Mouse (Mus musculus) liver, embryonic 11.5 days (tissue): ENCODE results near the gene Megf6. TPM values are rescaled to one million over a fixed set of nuclear protein-coding genes. Genes with fewer than 3 reads are reported as not detected.

Experiments
- ATAC-seq: fragments of 200-750 bp; cut with Nextera tagmentation; replicated peaks from 2 replicates; pipeline ENCODE4 v1.8.0; 2017; ENCODE audit warnings: moderate number of reproducible peaks, mild to moderate bottlenecking, moderate TSS enrichment, moderate library complexity; ENCODE audit not compliant: low FRiP score
- DNase-seq: peaks from one replicate; pipeline ENCODE4 v3.0.0-alpha.2; 2017; ENCODE audit warnings: low spot score
- H3K27ac ChIP-seq: fragments of 300-500 bp; sonication (generic); 2 replicates; pipeline ENCODE4 v1.5.1; 2014; ENCODE audit warnings: mild to moderate bottlenecking, low read depth, low read length, control low read depth
- H3K27me3 ChIP-seq: fragments of 300-500 bp; sonication (generic); replicated peaks from 2 replicates; pipeline ENCODE4 v1.6.1; 2014; ENCODE audit warnings: low read length, mixed read lengths; ENCODE audit not compliant: control insufficient read depth, insufficient read depth
- H3K36me3 ChIP-seq: fragments of 300-500 bp; sonication (generic); 2 replicates; pipeline ENCODE4 v1.6.1; 2014; ENCODE audit warnings: mild to moderate bottlenecking, low read length, moderate library complexity, mixed read lengths; ENCODE audit not compliant: control insufficient read depth, insufficient read depth
- H3K4me1 ChIP-seq: fragments of 300-500 bp; sonication (generic); replicated peaks from 2 replicates; pipeline ENCODE4 v1.6.1; 2014; ENCODE audit warnings: low read length, mixed read lengths; ENCODE audit not compliant: control insufficient read depth, insufficient read depth
- H3K4me2 ChIP-seq: fragments of 300-500 bp; sonication (generic); 2 replicates; pipeline ENCODE4 v1.6.1; 2014; ENCODE audit warnings: mild to moderate bottlenecking, control low read depth, moderate library complexity
- H3K4me3 ChIP-seq: fragments of 300-500 bp; sonication (generic); 2 replicates; pipeline ENCODE4 v1.5.1; 2014; ENCODE audit warnings: low read depth, low read length, control low read depth
- H3K9ac ChIP-seq: fragments of 300-500 bp; sonication (generic); 2 replicates; pipeline ENCODE4 v1.6.1; 2014; ENCODE audit warnings: low read depth, low read length, control low read depth
- H3K9me3 ChIP-seq: fragments of 300-500 bp; sonication (generic); 2 replicates; pipeline ENCODE4 v1.6.1; 2016; ENCODE audit warnings: low read length, inconsistent platforms, mixed read lengths; ENCODE audit not compliant: control insufficient read depth
- WGBS: fragments of 180-500 bp; shearing (Covaris S2); extraction: QIAGEN DNeasy Blood & Tissue Kit; methylation state at CpG from one replicate; pipeline ENCODE4 v1.1.7; 2014; 5-methylcytosine and 5-hydroxymethylcytosine counted together
- polyA plus RNA-seq: library from polyadenylated mRNA; unstranded; fragments of >200 nt; fragmentation: Nextera tagmentation; extraction: Ambion mirVana; gene quantifications from 2 replicates; pipeline ENCODE4 v1.2.1, GENCODE M21; 2014

The Megf6 gene
- polyA plus RNA-seq, 1 experiment from 2014 or later = 5.8 TPM

GRCm38 (mm10) chr4:154154104-154154503, 16.4 kb upstream of the Megf6 start:
- no peak for ATAC-seq
- H3K9me3 ChIP-seq = no peaks in the 10 kb centered on the region
- WGBS = 77% methylated on average over 11 of the region's 11 CpGs

GRCm38 (mm10) chr4:154156050-154156449, 14.5 kb upstream of the Megf6 start:
- H3K27ac ChIP-seq = no peak overlapping the region
- WGBS = 89% methylated on average over 7 of the region's 7 CpGs
- H3K4me2 ChIP-seq = no peak overlapping the region
- H3K9ac ChIP-seq = no peak overlapping the region
- no peaks in the 10 kb centered on the region for H3K9me3 ChIP-seq
- peaks cover 7% of the 10 kb centered on the region for H3K4me1 ChIP-seq
- H3K4me3 ChIP-seq = no peak overlapping the region
- H3K36me3 ChIP-seq = peaks cover 46% of the 10 kb centered on the region
- no peak for DNase-seq
- no peaks in the 10 kb centered on the region for H3K27me3 ChIP-seq
- ATAC-seq = no peak

More at GRCm38 (mm10) chr4:154154104-154154503, 16.4 kb upstream of the Megf6 start:
- Histone ChIP-seq H3K4me2 (no peak overlapping the region), H3K4me1 (peaks cover under 1% of the 10 kb centered on the region), H3K27ac (no peak overlapping the region), H3K9ac (no peak overlapping the region), H3K4me3 (no peak overlapping the region), H3K36me3 (peaks cover 51% of the 10 kb centered on the region), H3K27me3 (no peaks in the 10 kb centered on the region)
- DNase-seq = no peak

GRCm38 (mm10) chr4:154157970-154158662, 12.4 kb upstream of the Megf6 start:
- H3K36me3 ChIP-seq = peaks cover 40% of the 10 kb centered on the region
- no peak for ATAC-seq
- H3K4me2 ChIP-seq = no peak overlapping the region

GRCm38 (mm10) chr4:154159002-154159401, 11.5 kb upstream of the Megf6 start:
- H3K9ac ChIP-seq = peak overlapping the region; percentile 84; the same call in 1 of the 2 replicates
- DNase-seq (peak; percentile 81), ATAC-seq (peak; percentile 27)
- H3K27me3 ChIP-seq = no peaks in the 10 kb centered on the region
- H3K4me1 ChIP-seq = peaks cover 13% of the 10 kb centered on the region
- peaks cover 37% of the 10 kb centered on the region for H3K36me3 ChIP-seq
- H3K4me3 ChIP-seq = peak overlapping the region; percentile 92
- WGBS = 19% methylated on average over 6 of the region's 6 CpGs
- peak overlapping the region; percentile 89 for H3K27ac ChIP-seq
- H3K4me2 ChIP-seq = peak overlapping the region; percentile 85
- no peaks in the 10 kb centered on the region for H3K9me3 ChIP-seq

More at GRCm38 (mm10) chr4:154157970-154158662, 12.4 kb upstream of the Megf6 start:
- H3K27ac ChIP-seq = no peak overlapping the region
- no peaks in the 10 kb centered on the region for H3K9me3 ChIP-seq
- peaks cover 13% of the 10 kb centered on the region for H3K4me1 ChIP-seq
- DNase-seq = no peak
- no peak overlapping the region for H3K4me3 ChIP-seq
- no peaks in the 10 kb centered on the region for H3K27me3 ChIP-seq
- WGBS = 93% methylated on average over 14 of the region's 14 CpGs
- no peak overlapping the region for H3K9ac ChIP-seq

GRCm38 (mm10) chr4:154159961-154160537, 10.5 kb upstream of the Megf6 start:
- peaks cover 13% of the 10 kb centered on the region for H3K4me1 ChIP-seq

GRCm38 (mm10) chr4:154160538-154161390, 9.8 kb upstream of the Megf6 start, which contains the start of gene Tprgl:
TSS of gene Tprgl (minus strand) at chr4:154160666.
- Histone ChIP-seq H3K27me3 (no peaks in the 10 kb centered on the region), H3K36me3 (peaks cover 28% of the 10 kb centered on the region), H3K4me1 (peaks cover 13% of the 10 kb centered on the region), H3K9me3 (no peaks in the 10 kb centered on the region), H3K4me3 (peak within 1 kb of the TSS; percentile 92), H3K4me2 (peak within 1 kb of the TSS; percentile 85), H3K27ac (peak within 1 kb of the TSS; percentile 96), H3K9ac (peak within 1 kb of the TSS; percentile 84)
- under 1% methylated on average over 74 of the region's 75 CpGs for WGBS
- DNase-seq = peak; percentile 96
- ATAC-seq = peak; percentile 91

More at GRCm38 (mm10) chr4:154159961-154160537, 10.5 kb upstream of the Megf6 start:
- Histone ChIP-seq H3K4me3 (peak overlapping the region; percentile 92), H3K27me3 (no peaks in the 10 kb centered on the region), H3K4me2 (peak overlapping the region; percentile 85), H3K9ac (peak overlapping the region; percentile 84), H3K9me3 (no peaks in the 10 kb centered on the region), H3K27ac (peak overlapping the region; percentile 89), H3K36me3 (peaks cover 31% of the 10 kb centered on the region)
- DNase-seq (no peak), ATAC-seq (peak; percentile 24)
- 3% methylated on average over 39 of the region's 47 CpGs for WGBS

GRCm38 (mm10) chr4:154163296-154163695, 7.2 kb upstream of the Megf6 start:
- H3K4me2 ChIP-seq = no peak overlapping the region
- H3K4me3 ChIP-seq = no peak overlapping the region
- H3K9me3 ChIP-seq = no peaks in the 10 kb centered on the region
- H3K36me3 ChIP-seq = peaks cover 7% of the 10 kb centered on the region
- no peak overlapping the region for H3K9ac ChIP-seq
- H3K27ac ChIP-seq = no peak overlapping the region
- peaks cover 1% of the 10 kb centered on the region for H3K27me3 ChIP-seq
- ATAC-seq (no peak), DNase-seq (peak; percentile 74)
- 19% methylated on average over 7 of the region's 7 CpGs for WGBS
- H3K4me1 ChIP-seq = peaks cover 13% of the 10 kb centered on the region

GRCm38 (mm10) chr4:154167053-154167452, 3.5 kb upstream of the Megf6 start:
- Histone ChIP-seq H3K4me1 (peaks cover 2% of the 10 kb centered on the region; the same call in 1 of the 2 replicates), H3K27me3 (peaks cover 39% of the 10 kb centered on the region), H3K9ac (no peak overlapping the region), H3K4me3 (no peak overlapping the region), H3K36me3 (no peaks in the 10 kb centered on the region), H3K4me2 (no peak overlapping the region), H3K27ac (no peak overlapping the region), H3K9me3 (no peaks in the 10 kb centered on the region)
- WGBS = 26% methylated on average over 5 of the region's 5 CpGs
- no peak for DNase-seq
- no peak for ATAC-seq
